Mouse (Mus musculus) brain, adult 2 months (tissue): ENCODE measurements around the gene Tnfsf10.

Experiments used
- DNase-seq: peaks from one replicate; pipeline ENCODE4 v3.0.0; 2011; ENCODE audit warnings: low read depth, low spot score

Gene Tnfsf10

DNA sequence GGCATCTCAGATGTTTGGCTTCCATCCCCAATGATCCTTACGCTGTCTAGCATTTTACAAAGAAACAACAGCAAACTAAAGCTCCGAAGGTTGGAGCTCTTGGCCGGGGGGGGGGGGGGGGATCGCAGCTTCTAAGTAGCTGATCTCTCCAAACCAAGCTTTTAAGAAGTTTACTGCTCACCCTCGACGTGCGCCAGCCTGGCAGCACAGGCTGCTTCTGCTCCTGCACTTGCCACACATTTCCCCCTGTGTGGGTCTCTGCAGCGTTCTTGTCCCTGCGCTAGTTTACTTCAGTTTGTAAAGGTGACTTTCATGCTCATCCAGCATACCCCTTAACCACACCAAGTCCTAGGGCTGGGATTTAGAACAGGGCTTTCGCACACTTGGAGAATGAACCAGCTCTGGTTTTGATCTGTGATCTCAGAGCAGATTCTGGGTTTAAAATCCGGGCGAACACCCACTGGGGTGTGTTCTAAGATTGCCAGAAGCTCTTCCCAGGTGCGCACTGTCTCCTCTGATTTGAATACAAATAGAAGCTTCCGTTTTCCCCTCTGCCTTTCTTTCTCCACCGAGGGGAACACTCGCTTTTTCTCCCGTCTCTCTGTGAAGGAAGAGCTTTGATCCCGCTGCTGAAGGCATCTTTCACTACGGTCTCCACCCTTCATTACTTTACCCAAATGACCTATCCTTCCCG lies 53.9 kb downstream of the Tnfsf10 start:
- DNase-seq = no peak

DNA sequence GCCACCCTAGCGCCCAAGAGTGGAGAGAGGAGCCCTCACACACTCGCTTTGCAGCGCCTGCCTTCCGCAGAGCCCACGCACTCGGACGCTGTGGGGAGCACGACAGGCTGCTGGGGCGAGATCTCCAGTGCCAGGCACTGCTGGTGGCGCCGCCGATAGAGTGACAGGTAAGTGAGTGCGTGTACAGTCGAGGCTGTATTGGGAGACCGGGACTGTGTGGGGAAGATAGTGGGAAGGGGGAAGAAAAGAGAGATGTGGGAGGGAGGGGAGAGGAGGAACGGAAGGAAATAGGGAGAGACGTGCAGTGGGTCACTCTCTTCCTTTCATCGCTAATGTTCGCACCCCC lies 54.4 kb downstream of the Tnfsf10 start, which contains the start of gene Ghsr:
TSS of gene Ghsr (plus strand) at position 76 of the 346 bp plus-strand sequence.
- peak; percentile 14 for DNase-seq

DNA sequence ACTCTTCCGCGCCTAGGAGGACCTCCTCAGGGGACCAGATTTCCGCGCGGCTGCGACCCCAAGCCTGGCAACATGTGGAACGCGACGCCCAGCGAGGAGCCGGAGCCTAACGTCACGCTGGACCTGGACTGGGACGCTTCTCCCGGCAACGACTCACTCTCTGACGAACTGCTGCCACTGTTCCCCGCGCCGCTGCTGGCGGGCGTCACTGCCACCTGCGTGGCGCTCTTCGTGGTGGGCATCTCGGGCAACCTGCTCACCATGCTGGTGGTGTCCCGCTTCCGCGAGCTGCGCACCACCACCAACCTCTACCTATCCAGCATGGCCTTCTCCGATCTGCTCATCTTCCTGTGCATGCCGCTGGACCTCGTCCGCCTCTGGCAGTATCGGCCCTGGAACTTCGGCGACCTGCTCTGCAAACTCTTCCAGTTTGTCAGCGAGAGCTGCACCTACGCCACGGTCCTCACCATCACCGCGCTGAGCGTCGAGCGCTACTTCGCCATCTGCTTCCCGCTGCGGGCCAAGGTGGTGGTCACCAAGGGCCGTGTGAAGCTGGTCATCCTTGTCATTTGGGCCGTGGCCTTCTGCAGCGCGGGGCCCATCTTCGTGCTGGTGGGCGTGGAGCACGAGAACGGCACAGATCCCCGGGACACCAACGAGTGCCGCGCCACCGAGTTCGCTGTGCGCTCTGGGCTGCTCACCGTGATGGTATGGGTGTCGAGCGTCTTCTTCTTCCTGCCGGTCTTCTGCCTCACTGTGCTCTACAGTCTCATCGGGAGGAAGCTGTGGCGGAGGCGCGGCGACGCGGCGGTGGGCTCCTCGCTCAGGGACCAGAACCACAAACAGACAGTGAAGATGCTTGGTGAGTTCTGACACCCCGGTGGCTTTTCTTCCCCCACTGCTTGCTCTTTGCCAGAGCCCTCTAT lies 55.2 kb downstream of the Tnfsf10 start:
- DNase-seq = no peak

DNA sequence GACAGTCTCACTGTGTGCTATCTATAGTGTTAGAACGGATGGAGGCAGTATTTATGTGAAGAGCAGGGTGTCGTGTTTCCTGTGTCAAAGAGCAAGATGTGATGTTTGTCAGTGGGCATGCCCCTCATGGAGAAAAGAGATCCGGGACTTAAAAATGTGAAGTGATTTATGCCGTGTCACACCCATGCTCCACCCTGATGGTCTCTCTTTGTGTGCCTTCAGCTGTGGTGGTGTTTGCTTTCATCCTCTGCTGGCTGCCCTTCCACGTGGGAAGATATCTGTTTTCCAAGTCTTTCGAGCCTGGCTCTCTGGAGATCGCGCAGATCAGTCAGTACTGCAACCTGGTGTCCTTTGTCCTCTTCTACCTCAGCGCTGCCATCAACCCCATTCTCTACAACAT lies 57.6 kb downstream of the Tnfsf10 start:
- DNase-seq = no peak

DNA sequence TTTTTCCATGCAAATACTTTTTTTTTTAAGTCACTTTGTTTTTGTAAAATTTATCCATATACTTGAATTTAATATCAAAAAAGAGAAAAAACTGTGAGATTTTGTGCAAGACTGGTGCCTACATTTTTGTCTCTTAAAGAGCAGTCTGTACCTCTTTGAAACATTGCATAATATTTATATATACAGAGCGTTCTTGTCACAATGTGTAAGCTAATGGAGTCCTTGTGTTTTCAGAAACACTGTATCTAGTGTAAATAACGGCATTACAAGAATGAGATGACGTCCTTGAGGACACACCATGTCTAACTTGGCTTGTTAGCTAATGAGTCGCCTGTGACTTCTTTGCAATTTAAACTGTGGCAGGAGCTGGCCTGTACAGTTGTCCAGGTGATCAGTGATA lies 61.1 kb downstream of the Tnfsf10 start:
- DNase-seq = no peak

DNA sequence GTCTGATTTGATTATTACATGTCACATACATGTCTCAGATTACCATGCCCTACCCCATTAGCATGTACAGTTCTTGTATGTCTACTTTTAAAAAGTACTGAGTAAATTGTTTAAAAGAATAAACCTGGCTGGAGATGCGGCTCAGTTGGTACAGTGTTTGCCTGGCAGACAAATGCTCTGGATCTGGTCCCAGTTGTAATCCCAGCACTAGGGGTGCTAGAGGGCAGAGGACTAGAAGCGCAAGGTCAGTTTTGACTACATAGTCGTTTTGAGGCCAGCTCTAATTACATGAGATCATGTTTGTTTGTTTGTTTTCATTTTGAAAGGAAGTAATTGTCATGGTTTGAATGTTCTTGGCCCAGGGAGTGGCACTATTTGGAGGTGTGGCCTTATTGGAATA lies 68.0 kb downstream of the Tnfsf10 start:
- DNase-seq = no peak

DNA sequence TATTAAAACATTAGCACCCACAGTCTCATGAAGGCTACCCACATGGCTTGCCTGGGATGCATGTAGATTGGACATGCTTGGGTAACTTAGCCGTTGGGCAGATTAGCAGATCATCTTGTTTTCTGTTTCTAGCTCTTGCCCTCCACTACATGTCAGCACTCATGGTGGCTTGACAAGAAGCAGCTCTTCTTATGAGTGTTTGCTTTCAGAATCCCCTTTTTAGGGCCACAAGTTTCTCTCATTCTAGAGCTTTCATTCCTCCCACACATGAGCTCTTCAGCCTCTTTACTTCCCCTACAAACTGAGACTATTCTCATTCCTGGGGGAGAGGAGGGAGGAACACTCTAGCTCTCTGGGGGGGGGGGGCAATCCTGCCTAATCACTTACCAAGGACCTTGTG lies 73.1 kb downstream of the Tnfsf10 start:
- DNase-seq = no peak
